Mouse (Mus musculus): ENCODE data around the gene Gjc2.

The Gjc2 gene

GRCm38 (mm10) chr11:59161398-59161797 lies 21.6 kb downstream of the Gjc2 start:
- in situ Hi-C loops (cut with MboI): no loop called here

- in situ Hi-C loops (cut with MboI): no loop called here
These were observed 23.5 kb downstream of the Gjc2 start for GRCm38 (mm10) chr11:59159558-59159957.

DNA sequence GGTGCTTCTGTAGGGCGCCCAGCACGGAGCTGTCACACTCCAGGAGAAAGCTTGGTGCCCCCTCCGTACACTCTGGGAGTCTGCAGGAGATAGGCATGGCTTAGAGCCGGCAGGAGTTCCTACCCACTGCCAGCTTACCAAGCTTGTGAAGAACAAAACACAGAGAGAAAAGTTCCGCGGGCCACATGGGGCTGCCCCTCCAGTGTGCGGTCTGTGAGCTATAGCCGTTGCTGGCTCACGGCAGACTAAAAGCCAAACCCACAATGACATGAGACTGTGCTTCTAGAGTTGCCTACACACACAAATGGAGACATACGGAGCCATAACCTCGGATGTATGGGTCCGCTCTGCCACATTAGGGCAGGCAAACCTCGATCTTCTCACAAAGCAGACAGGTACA lies 23.9 kb downstream of the Gjc2 start:
- in situ Hi-C loops (cut with MboI): no loop called here

GRCm38 (mm10) chr11:59155900-59156299 lies 27.1 kb downstream of the Gjc2 start:
- in situ Hi-C loops (cut with MboI): no loop called here

DNA sequence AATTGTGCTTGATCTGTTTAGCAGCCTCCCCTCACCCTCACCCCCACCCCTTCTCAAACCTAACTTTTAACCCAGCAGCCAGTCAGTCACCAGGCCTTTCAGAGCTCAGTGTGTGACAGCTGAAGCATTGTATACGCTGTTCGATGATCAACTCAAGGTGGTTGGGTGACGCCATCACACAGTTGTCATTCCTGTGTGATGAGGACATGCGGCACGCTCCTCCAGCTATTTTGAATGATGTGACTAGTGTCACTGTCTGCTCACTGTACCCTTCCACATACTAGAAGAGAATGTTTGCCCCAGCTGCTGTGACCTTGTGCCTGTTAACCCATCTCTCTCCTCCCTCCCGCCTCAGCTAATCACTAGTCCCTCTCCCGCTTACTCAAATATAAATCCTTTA lies 28.8 kb downstream of the Gjc2 start:
- in situ Hi-C loops (cut with MboI): no loop called here

- in situ Hi-C loops (cut with MboI): no loop called here
These were observed 31.3 kb downstream of the Gjc2 start for GRCm38 (mm10) chr11:59151729-59152128.

GRCm38 (mm10) chr11:59149302-59149701 lies 33.7 kb downstream of the Gjc2 start:
- in situ Hi-C loops (cut with MboI): no loop called here

- in situ Hi-C loops (cut with MboI): no loop called here
These were observed 40.1 kb downstream of the Gjc2 start for GRCm38 (mm10) chr11:59142962-59143361.

GRCm38 (mm10) chr11:59141772-59142370 lies 41.1 kb downstream of the Gjc2 start:
- in situ Hi-C loops (cut with MboI): no loop called here

DNA sequence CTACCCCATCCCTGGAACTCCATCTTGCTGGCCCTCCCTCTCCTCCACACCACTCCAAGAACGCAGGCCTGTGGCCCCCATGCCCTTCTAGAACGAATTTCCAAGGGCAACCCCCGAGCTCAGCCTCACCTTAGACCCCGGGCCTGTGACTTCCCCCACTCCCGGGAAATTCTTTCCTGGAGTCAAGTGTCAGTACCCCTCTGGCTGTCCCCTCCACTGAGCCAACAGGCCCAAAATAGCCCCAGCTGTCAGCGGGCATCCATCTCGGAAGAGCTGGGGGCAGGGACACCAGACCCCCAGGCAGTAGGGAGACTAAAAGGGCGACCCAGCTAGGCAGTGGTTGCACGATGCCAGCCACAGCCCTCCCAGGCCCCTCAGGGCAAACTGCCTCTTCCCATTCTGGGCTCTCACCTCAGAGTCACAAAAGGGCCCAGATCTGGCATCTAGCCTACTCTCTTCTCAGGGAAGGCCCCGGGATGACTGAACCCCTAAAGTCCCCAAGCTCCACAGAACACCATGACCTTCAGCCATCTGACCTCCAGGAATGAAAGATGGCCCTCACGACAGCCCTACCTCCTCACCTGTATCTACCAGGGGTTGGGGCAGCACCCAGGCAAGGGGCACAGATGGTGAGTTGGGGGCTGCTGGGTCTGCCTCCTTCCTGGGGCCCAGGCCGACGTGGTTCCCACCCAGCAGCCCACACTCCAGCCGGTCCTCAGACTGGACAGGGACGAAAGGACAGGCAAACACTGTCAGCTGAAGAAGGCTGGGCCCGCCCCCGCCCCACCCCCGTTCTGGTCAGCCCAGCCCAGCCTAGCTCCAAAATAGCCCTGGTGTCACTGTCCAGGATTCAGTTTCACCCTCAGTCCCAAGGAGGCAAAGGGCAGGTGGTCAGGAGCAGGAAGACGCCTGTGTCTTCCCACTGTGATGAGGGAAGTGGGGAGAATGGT lies 44.2 kb downstream of the Gjc2 start:
- in situ Hi-C loops (cut with MboI): no loop called here

- in situ Hi-C loops (cut with MboI): no loop called here
These were observed 45.9 kb downstream of the Gjc2 start for GRCm38 (mm10) chr11:59136994-59137706.

DNA sequence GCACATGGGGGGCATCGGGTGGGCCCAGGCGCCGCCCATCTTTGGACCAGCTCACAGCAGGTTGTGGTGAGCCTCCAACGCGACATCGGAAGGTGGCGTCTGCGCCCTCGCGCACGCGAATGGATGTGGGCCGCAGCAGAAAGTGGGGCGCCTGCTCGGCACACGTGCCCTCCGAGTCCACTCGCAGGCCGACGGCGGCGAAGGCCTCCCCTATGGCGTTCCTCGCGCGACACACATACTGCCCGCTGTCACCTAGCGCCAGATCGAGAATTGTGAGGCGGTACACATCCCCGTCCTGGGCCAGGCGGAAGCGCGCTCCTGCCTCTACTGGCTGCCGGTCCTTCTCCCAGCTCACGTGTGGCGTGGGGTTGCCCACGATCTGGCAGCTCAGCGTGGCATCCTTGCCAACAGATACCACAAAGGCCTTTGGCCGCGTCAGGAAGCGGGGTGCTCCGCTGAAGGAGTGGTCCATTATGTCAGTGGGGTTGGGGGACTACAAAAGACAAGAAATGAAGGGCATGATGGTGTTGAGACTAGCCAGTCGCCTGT lies 47.0 kb downstream of the Gjc2 start, which contains the start of gene Obscn:
Obscn (minus strand) TSS at position 499 of the 549 bp plus-strand sequence.
- in situ Hi-C loops (cut with MboI): no loop called here

- in situ Hi-C loops (cut with MboI): no loop called here
These were observed 47.8 kb downstream of the Gjc2 start for GRCm38 (mm10) chr11:59135051-59135820.

DNA sequence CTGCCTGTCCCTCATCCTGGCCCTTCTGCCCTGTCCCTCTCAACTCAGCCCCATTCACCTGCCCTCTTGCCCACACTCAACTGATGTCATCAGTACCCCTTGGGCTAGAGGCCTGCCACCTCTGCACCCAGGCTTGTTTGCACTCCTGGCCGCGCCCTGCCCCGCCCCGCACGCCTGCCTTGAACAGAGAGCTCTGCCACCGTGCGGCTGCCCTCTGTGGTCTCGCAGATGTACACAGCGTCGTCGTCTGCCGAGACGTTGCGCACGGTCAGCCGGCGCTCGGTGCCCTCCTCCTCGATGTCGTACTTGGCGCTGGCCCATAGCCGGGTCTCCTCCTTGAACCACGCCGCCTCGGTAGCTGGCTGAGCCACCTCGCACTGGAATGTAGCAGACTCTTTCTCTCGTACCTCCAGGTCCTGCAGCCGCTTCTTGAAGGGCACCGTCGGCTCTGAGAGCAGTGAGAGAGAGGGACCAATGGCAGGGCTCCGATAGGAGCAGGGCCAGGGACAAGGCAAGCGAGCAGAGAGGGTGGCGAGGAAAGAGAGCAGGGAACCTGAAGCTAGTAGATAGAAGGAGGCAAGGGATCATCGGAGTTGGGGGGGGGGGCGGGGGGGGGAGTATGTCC lies 48.5 kb downstream of the Gjc2 start:
- in situ Hi-C loops (cut with MboI): no loop called here

DNA sequence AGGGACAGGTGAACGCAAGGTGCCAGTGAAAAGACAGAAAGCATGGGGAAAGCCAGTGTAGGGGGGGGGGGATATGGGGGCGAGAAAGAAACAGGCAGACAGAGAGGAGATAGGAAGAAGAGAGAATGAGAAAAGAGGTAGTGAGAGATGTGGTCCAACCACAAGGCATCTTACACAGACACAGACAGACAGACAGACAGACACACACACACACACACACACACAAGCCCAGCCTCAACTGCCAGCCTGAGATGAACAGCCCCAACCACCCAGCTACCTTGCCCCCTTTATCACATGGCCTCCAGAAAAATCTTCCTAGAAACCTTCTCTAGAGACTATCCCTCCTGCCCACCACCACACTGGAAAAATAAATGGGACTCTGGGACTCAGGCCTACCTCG lies 50.9 kb downstream of the Gjc2 start:
- in situ Hi-C loops (cut with MboI): no loop called here

GRCm38 (mm10) chr11:59131348-59131919 lies 51.6 kb downstream of the Gjc2 start:
- in situ Hi-C loops (cut with MboI): no loop called here

DNA sequence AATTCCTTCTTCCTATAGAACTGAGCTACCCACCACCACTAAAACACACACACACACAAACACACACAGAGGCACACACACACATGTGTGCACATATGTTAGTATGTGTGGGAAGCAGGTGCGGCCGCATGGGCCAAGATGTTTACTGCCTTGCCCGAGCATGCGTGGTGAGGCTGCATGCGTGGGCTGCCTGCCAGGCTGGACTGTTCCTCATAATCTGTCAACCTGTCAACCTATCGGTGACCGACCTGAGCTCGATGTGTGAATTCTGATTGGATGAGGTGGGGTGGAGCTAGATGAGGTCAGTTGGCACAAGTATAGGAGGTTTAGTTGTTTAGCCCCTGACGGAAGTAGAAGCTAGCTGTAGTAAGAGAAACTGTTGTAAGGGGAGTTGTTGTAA lies 52.2 kb downstream of the Gjc2 start:
- in situ Hi-C loops (cut with MboI): no loop called here
